Mouse (Mus musculus): Measurements from ENCODE around the gene Otop1. TPM values are rescaled to one million over a fixed set of nuclear protein-coding genes. Genes with fewer than 3 reads are reported as not detected.

Otop1 gene
- total and polyA plus RNA-seq, 2 experiments from 2014 or later = not detected

DNA sequence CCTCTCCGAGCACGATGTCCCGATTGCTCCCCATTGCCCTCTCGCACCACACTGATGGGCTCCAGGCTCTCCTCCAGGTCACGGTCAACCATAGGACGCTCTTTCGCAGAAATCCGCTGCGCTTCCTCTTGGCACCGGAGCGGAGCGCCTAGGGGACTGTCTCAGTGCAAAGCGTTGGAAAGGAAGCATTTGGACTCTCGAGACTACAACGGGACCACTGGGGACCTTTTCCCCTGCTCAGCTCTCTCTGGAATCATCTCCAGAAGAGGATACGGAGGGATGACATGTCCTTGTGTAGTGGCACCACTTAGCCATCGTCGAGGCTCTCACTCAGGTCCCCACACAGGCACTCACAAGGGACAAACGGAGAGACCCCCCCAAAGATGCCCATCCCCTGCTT lies 679 bp downstream of the Otop1 start:
- H3K27me3 ChIP-seq (ENCODE audit: control insufficient read depth, insufficient read depth, low read length) = peaks cover 54% of the 10 kb centered on the region
- DNase-seq (ENCODE audit: low spot score) = no peak
- TF ChIP-seq EP300 (IDR thresholded peaks at IDR 0.05; ENCODE audit: low read depth) = no peak
- no peak for TF ChIP-seq CTCF (IDR thresholded peaks at IDR 0.05; ENCODE audit: low read depth)
- no peak overlapping the region for H3K27ac ChIP-seq (ENCODE audit: low read depth)
- H3K4me1 ChIP-seq (ENCODE audit: control insufficient read depth, insufficient read depth) = no peaks in the 10 kb centered on the region
- H3K36me3 ChIP-seq (replicated peaks; ENCODE audit: control insufficient read depth, insufficient read depth, low read length) = peaks cover 4% of the 10 kb centered on the region; the same call in 1 of the 2 replicates
- H3K9ac ChIP-seq (replicated peaks; ENCODE audit: low read depth, low read length) = no peak overlapping the region
- H3K9me3 ChIP-seq (replicated peaks; ENCODE audit: control insufficient read depth, low read length) = no peaks in the 10 kb centered on the region
- 4% methylated on average over 19 of the region's 19 CpGs for WGBS
- ATAC-seq (ENCODE audit: insufficient read depth, low read depth) = no peak
- H3K4me3 ChIP-seq (ENCODE audit: low read depth, low read length) = peak overlapping the region; percentile 21; the same call in 1 of the 2 replicates
- 0 out of 2 replicates have a peak overlapping the region, but pooled peaks have one; percentile 3 for H3K4me2 ChIP-seq (ENCODE audit: low read depth, low read length)

GRCm38 (mm10) chr5:38277098-38277866 lies 1.5 kb downstream of the Otop1 start:
- peak overlapping the region; percentile 35; the same call in 1 of the 2 replicates for H3K4me2 ChIP-seq (ENCODE audit: low read depth, low read length)
- peak overlapping the region; percentile 21; the same call in 1 of the 2 replicates for H3K4me3 ChIP-seq (ENCODE audit: low read depth, low read length)
- no peak overlapping the region for H3K27ac ChIP-seq (ENCODE audit: low read depth)
- no peaks in the 10 kb centered on the region for H3K9me3 ChIP-seq (replicated peaks; ENCODE audit: control insufficient read depth, low read length)
- no peaks in the 10 kb centered on the region for H3K36me3 ChIP-seq (replicated peaks; ENCODE audit: control insufficient read depth, insufficient read depth, low read length)
- H3K4me1 ChIP-seq (ENCODE audit: control insufficient read depth, insufficient read depth) = no peaks in the 10 kb centered on the region
- no peak overlapping the region for H3K9ac ChIP-seq (replicated peaks; ENCODE audit: low read depth, low read length)
- H3K27me3 ChIP-seq (ENCODE audit: control insufficient read depth, insufficient read depth, low read length) = peaks cover 54% of the 10 kb centered on the region
- WGBS = 2% methylated on average over 61 of the region's 65 CpGs
- ATAC-seq (ENCODE audit: insufficient read depth, low read depth) (no peak), DNase-seq (ENCODE audit: low spot score) (no peak)
- no peak for TF ChIP-seq EP300 (IDR thresholded peaks at IDR 0.05; ENCODE audit: low read depth)
- TF ChIP-seq CTCF (IDR thresholded peaks at IDR 0.05; ENCODE audit: low read depth) = no peak

- WGBS = 15% methylated on average over 12 of the region's 12 CpGs
- H3K27me3 ChIP-seq (ENCODE audit: control insufficient read depth, insufficient read depth, low read length) = peaks cover 54% of the 10 kb centered on the region
- no peak overlapping the region for H3K9ac ChIP-seq (replicated peaks; ENCODE audit: low read depth, low read length)
- no peaks in the 10 kb centered on the region for H3K36me3 ChIP-seq (replicated peaks; ENCODE audit: control insufficient read depth, insufficient read depth, low read length)
- DNase-seq (ENCODE audit: low spot score) (no peak), ATAC-seq (ENCODE audit: insufficient read depth, low read depth) (no peak)
- no peak overlapping the region for H3K4me2 ChIP-seq (ENCODE audit: low read depth, low read length)
- TF ChIP-seq EP300 (IDR thresholded peaks at IDR 0.05; ENCODE audit: low read depth) = no peak
- H3K4me1 ChIP-seq (ENCODE audit: control insufficient read depth, insufficient read depth) = no peaks in the 10 kb centered on the region
- no peaks in the 10 kb centered on the region for H3K9me3 ChIP-seq (replicated peaks; ENCODE audit: control insufficient read depth, low read length)
- peak overlapping the region; percentile 21; the same call in 1 of the 2 replicates for H3K4me3 ChIP-seq (ENCODE audit: low read depth, low read length)
- no peak overlapping the region for H3K27ac ChIP-seq (ENCODE audit: low read depth)
These were observed 2.3 kb downstream of the Otop1 start for GRCm38 (mm10) chr5:38277936-38278600.

DNA sequence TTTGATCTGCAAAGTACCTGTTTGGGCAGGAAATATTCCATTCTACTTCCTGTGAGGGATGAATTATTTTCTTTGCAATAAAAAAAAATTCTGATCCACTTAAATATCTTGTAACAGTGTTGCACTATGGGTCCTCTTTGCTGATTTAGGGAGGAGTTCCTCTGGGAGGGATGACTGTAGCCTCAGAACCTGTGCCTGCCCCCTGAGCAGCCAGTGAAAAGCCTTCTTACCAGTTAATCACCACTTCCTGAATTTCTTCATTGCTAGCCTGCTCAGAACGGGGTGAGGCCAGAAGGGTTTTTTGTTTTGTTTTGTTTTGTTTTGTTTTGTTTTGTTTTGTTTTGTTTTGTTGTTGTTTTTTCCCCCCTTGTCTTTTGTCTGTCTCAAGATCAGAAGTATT lies 4.3 kb downstream of the Otop1 start:
- peaks cover 42% of the 10 kb centered on the region for H3K27me3 ChIP-seq (ENCODE audit: control insufficient read depth, insufficient read depth, low read length)
- no peak overlapping the region for H3K27ac ChIP-seq (ENCODE audit: low read depth)
- H3K9ac ChIP-seq (replicated peaks; ENCODE audit: low read depth, low read length) = no peak overlapping the region
- no peak for TF ChIP-seq CTCF (IDR thresholded peaks at IDR 0.05; ENCODE audit: low read depth)
- TF ChIP-seq EP300 (IDR thresholded peaks at IDR 0.05; ENCODE audit: low read depth) = no peak
- no peak overlapping the region for H3K4me2 ChIP-seq (ENCODE audit: low read depth, low read length)
- no peaks in the 10 kb centered on the region for H3K36me3 ChIP-seq (replicated peaks; ENCODE audit: control insufficient read depth, insufficient read depth, low read length)
- ATAC-seq (ENCODE audit: insufficient read depth, low read depth) = no peak
- no peaks in the 10 kb centered on the region for H3K9me3 ChIP-seq (replicated peaks; ENCODE audit: control insufficient read depth, low read length)
- H3K4me1 ChIP-seq (ENCODE audit: control insufficient read depth, insufficient read depth) = no peaks in the 10 kb centered on the region
- no peak for DNase-seq (ENCODE audit: low spot score)
- H3K4me3 ChIP-seq (ENCODE audit: low read depth, low read length) = no peak overlapping the region
- 29% methylated on average over 1 of the region's 1 CpGs for WGBS

GRCm38 (mm10) chr5:38285724-38286123 lies 10.0 kb downstream of the Otop1 start:
- no peaks in the 10 kb centered on the region for H3K36me3 ChIP-seq (replicated peaks; ENCODE audit: control insufficient read depth, insufficient read depth, low read length)
- no peaks in the 10 kb centered on the region for H3K9me3 ChIP-seq (replicated peaks; ENCODE audit: control insufficient read depth, low read length)
- H3K4me3 ChIP-seq (ENCODE audit: low read depth, low read length) = no peak overlapping the region
- DNase-seq (ENCODE audit: low spot score) = no peak
- no peaks in the 10 kb centered on the region for H3K4me1 ChIP-seq (ENCODE audit: control insufficient read depth, insufficient read depth)
- H3K27me3 ChIP-seq (ENCODE audit: control insufficient read depth, insufficient read depth, low read length) = no peaks in the 10 kb centered on the region
- H3K27ac ChIP-seq (ENCODE audit: low read depth) = no peak overlapping the region
- no peak overlapping the region for H3K9ac ChIP-seq (replicated peaks; ENCODE audit: low read depth, low read length)
- 60% methylated on average over 9 of the region's 9 CpGs for WGBS
- ATAC-seq (ENCODE audit: insufficient read depth, low read depth) = no peak
- TF ChIP-seq EP300 (IDR thresholded peaks at IDR 0.05; ENCODE audit: low read depth) = no peak
- TF ChIP-seq CTCF (IDR thresholded peaks at IDR 0.05; ENCODE audit: low read depth) = no peak
- no peak overlapping the region for H3K4me2 ChIP-seq (ENCODE audit: low read depth, low read length)
